Mouse (Mus musculus) E14TG2a.4 (cell line): ENCODE data around the gene Gm20388.

Experiments
- H3K27me3 ChIP-seq: 2 replicates; pipeline ENCODE4 v1.6.1; 2014; ENCODE audit warnings: low read length, control low read depth; ENCODE audit not compliant: insufficient read depth
- H3K36me3 ChIP-seq: 2 replicates; pipeline ENCODE4 v1.6.1; 2014; ENCODE audit warnings: low read length, control low read depth; ENCODE audit not compliant: insufficient read depth
- H3K4me1 ChIP-seq: replicated peaks from 2 replicates; pipeline ENCODE4 v1.6.1; 2014; ENCODE audit warnings: low read depth, low read length, control low read depth
- H3K4me3 ChIP-seq: replicated peaks from 2 replicates; pipeline ENCODE4 v1.5.1; 2014; ENCODE audit warnings: mild to moderate bottlenecking, low read length
- H3K9me3 ChIP-seq: 2 replicates; pipeline ENCODE4 v1.6.1; 2014; ENCODE audit warnings: low read length, control low read depth
- CTCF ChIP-seq: conservative IDR thresholded peaks from 2 replicates; pipeline ENCODE4 v1.5.1; 2014; ENCODE audit warnings: low read length
- NANOG ChIP-seq: IDR thresholded peaks from 2 replicates; pipeline ENCODE4 v1.6.1; 2014; ENCODE audit warnings: borderline replicate concordance, low read length, mixed read lengths
- POU5F1 ChIP-seq: IDR thresholded peaks from 2 replicates; pipeline ENCODE4 v1.6.1; 2014; ENCODE audit warnings: low read length, borderline replicate concordance

Gm20388 gene

DNA sequence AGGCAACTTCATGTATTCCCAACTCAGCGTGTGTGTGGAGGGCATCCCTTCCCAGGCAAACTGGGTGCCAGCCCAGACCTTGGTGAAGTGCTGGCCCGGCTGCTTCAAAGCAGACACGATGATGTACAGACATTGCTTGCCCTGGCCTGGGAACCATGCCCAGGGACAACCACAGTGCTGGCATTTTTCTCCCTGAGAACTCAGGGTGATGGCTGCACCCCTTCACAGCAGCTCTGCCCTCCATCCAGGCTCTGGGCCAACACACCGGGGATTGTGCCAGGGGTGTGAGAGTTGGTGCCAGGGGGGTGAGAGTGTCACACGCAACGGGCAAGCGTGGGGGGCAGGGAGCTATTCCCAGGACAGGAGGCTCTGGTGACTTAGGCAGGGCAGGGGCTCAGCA is 734.0 kb downstream of the Gm20388 start:
- no peak for TF ChIP-seq NANOG
- TF ChIP-seq POU5F1 = no peak
- TF ChIP-seq CTCF = no peak
- Histone ChIP-seq H3K9me3 (no peaks in the 10 kb centered on the region), H3K4me1 (peaks cover 37% of the 10 kb centered on the region), H3K36me3 (no peaks in the 10 kb centered on the region), H3K27me3 (peaks cover 19% of the 10 kb centered on the region), H3K4me3 (no peak overlapping the region)

DNA sequence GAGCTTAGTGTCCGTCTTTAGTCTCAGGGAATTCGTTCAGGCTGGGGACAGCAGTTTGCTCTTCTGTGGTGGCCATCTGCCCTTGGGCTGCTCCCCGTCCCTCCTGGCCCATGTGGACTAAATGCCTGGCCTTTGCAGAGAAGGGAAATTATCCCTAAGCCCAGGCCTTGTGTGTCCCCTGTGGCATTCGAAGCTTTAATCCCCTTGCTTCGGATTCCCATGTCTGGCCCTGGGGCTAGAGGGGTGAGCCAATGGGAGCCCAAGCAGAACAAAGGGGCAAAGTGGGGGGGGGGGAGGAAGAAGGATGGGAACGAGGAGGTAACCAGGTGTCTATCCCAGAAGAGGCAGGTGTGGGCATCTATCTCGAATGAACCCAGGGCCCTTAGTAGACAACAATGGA is 736.9 kb downstream of the Gm20388 start, which contains the start of gene 1190005I06Rik:
Gene 1190005I06Rik, minus strand, starts transcription at position 101 of the 400 bp plus-strand sequence.
- no peak within 1 kb of the TSS for H3K4me3 ChIP-seq
- no peaks in the 10 kb centered on the region for H3K9me3 ChIP-seq
- H3K27me3 ChIP-seq = peaks cover 19% of the 10 kb centered on the region
- TF ChIP-seq CTCF = no peak
- no peak for TF ChIP-seq POU5F1
- no peak for TF ChIP-seq NANOG
- H3K4me1 ChIP-seq = peaks cover 29% of the 10 kb centered on the region
- peaks cover 15% of the 10 kb centered on the region for H3K36me3 ChIP-seq

DNA sequence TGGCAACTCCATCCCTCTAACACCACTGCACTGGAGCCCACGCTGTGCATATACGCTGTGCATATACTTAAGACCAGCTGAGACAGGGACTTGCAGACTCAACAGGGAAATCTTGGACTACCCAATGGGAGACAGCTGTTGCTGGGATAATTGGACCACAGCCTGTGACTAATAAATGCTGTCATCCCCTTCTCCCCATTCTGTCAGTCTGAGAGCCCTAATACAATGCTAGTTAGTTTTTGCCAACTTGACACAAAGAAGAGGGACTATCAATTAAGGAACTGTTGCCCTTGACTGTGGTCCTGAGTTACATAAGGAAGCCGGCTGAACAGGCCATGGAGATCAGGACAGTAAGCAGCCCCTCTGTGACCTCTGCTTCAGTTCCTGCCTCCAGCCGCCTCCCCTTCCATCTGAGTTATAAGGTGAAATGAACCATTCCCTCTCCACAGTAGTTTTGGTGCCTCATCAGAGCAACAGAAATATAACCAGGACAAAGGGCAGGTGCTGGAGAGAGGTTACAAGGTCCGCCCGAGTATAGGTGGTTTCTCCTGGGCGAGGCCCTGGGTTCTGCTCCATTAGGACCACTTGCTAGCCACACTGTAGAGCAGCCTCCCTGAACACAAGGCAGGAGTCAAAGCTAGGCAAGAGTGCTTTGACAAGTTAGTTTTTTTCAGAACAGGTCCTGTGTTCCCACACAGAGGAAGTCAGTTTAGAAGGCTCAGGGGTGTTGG is 745.8 kb downstream of the Gm20388 start:
- H3K4me1 ChIP-seq = peaks cover 95% of the 10 kb centered on the region
- H3K4me3 ChIP-seq = peak overlapping the region; percentile 17; the same call in 1 of the 2 replicates
- no peaks in the 10 kb centered on the region for H3K27me3 ChIP-seq
- no peaks in the 10 kb centered on the region for H3K9me3 ChIP-seq
- H3K36me3 ChIP-seq = peaks cover 90% of the 10 kb centered on the region
- TF ChIP-seq NANOG (no peak), POU5F1 (no peak), CTCF (no peak)

DNA sequence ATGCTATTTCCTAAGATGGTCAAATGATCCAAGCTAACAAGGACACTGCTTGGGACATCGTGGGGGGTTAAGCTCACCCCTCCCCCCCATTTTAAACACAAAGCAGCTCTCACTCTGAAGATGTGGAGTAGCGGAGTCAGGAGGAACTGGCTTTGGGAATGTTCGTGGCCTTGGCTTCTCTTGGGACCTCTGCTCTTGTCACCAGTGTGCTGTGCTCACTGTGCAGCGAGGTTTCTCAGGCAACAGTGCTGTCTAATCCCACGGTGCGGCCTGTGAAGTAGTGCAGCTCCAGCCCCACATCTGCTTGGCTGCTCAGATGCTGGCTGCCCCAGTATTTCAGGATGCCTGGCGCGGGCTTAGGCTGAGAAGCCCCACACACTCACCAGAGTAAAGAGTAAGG is 746.8 kb downstream of the Gm20388 start:
- TF ChIP-seq NANOG (no peak; the same call in 1 of the 2 replicates), CTCF (no peak), POU5F1 (no peak)
- no peaks in the 10 kb centered on the region for H3K9me3 ChIP-seq
- peaks cover 94% of the 10 kb centered on the region for H3K36me3 ChIP-seq
- H3K4me1 ChIP-seq = peaks cover 98% of the 10 kb centered on the region
- H3K4me3 ChIP-seq = peak overlapping the region; percentile 17; the same call in 1 of the 2 replicates
- no peaks in the 10 kb centered on the region for H3K27me3 ChIP-seq

DNA sequence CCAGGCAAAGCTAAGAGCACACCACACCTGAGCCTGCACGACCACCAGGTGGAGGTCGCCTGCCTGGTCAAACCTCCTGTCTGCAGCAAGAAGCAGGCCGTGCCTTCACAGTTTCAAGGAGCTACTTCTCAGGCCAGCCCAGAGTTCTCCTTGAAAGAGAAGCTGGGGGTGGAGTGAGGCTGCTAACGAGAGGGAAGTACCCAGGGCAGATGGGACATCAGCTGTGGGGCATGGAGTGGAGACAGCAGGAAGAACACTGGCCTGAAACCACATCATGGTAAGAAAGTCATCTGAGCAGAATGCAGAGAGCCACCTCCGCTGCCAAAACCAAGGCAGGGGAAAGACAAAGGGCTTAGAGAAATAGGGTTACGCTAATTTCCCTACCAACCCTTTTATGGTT is 753.9 kb downstream of the Gm20388 start:
- no peaks in the 10 kb centered on the region for H3K27me3 ChIP-seq
- TF ChIP-seq POU5F1 (no peak), CTCF (no peak), NANOG (no peak)
- H3K4me3 ChIP-seq = no peak overlapping the region
- peaks cover 80% of the 10 kb centered on the region for H3K4me1 ChIP-seq
- H3K9me3 ChIP-seq = no peaks in the 10 kb centered on the region
- peaks cover 71% of the 10 kb centered on the region for H3K36me3 ChIP-seq

DNA sequence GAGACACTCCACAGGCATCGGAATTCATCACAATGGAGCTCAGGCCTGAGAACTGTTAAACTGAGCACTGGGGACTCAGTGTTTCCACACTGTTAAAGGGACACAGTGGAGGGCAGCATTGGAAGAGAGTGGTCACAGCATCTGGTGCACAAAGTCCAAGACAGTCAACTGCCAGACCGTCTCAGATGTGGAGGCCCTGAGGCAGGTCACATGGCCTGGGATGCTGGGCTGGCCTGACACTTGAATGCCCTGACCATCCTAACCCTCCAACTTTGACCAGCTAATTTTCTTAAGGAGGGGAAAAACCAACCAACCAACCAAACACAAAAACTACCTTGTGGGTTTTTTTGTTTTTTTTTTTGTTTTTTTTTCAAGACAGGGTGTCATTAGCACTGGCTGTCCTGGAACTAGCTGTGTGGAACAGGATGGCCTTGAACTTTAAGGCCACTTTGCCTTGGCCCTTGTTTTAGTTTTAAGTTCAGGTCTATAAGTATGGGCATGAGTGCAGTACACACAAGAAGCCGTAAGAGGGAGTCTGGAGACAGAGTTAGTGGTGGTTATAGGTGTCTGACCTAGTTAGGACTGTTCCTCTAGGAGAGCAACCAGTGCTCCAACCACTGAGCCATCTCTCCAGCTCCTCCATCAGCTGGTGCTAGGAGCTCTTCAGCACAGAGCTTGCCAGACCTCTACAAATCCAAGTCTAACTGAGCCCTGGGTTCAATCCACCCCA is 755.2 kb downstream of the Gm20388 start:
- Histone ChIP-seq H3K4me3 (peak overlapping the region; percentile 100), H3K9me3 (no peaks in the 10 kb centered on the region)

DNA sequence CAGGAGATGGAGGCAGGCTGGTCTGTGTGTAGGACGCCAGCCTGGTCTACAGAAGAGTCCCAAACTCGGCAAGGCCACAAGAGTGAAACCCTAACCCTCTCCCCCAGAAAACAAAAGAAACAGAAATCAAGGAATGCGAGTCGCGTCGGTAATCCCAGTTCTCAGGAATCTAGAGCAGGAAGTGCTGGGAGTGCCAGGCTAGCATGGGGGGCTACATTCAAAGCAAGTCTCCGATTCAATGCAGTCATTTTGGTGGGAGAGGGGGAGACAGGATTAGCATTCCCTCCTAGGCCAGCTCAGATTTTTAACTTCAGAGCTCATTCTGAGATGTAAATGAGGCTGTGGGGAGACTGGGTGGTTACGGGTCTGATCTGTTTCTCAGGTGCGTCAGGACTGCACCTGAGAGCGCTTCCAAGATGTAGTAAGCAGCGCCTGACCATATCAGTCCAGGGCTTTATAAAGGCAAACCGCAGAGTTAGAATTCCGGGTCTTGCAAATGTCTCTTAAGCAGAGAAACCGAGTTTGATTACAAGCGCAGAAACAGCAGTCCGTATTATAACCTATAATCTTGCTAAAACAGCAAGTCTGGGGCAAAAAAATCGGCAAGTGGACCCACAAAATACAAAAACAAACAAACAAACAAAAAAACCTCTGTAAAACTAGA is 756.3 kb downstream of the Gm20388 start:
- Histone ChIP-seq H3K9me3 (no peaks in the 10 kb centered on the region), H3K27me3 (no peaks in the 10 kb centered on the region), H3K36me3 (peaks cover 73% of the 10 kb centered on the region), H3K4me3 (peak overlapping the region; percentile 100), H3K4me1 (peaks cover 79% of the 10 kb centered on the region)
- TF ChIP-seq POU5F1 (no peak), NANOG (no peak), CTCF (no peak)

More for the DNA sequence above, 755.2 kb downstream of the Gm20388 start:
- no peaks in the 10 kb centered on the region for H3K27me3 ChIP-seq
- H3K4me1 ChIP-seq = peaks cover 79% of the 10 kb centered on the region
- peak; percentile 82 for TF ChIP-seq CTCF
- no peak for TF ChIP-seq NANOG
- peaks cover 71% of the 10 kb centered on the region for H3K36me3 ChIP-seq

DNA sequence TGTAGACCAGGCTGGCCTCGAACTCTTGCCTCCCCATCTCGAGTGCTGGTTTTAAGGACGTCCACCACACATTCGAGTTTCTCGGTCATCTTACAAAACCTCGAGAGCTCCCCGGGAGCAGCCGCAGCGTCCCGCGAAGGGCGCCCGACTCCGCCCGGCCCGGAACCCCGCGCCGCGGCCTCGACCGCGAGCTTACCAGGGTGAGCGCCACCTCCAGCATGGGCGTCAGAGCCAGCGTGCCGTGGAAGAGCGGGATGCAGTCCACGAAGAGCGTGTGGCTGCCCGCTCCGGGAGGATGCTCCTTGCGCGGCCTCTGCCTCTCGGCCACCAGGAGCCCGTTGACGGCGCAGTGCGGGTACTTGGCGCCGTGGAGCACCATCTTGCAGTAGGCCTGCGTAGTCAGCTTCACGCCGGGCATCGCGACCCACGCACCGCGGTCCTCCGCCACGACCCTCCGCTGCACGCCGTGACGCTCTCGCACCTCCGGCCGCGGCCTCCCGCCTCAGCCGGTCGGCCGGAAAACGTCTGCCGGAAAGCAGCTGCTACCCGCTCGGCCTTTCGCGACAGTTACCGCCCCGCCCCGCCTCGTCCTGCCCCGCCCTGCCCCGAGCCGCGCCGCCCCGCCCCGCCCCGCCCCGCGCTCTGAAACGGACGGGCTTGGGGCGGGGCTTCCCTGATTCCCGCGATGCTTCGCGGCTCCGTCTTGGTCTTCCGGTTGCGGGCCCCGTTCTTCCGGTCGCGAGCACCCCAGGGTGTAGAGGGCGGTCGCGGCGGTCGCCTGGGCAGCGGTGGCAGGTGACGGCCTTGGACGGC is 757.1 kb downstream of the Gm20388 start, which contains the start of the genes Gm27021 and Cox4i1:
Gene Gm27021, minus strand, starts transcription at position 519 of the 813 bp plus-strand sequence.
Gene Cox4i1, plus strand, starts transcription at position 662 of the 813 bp plus-strand sequence.
- Histone ChIP-seq H3K4me3 (peak within 1 kb of the TSS; percentile 100), H3K36me3 (peaks cover 74% of the 10 kb centered on the region), H3K4me1 (peaks cover 80% of the 10 kb centered on the region), H3K27me3 (no peaks in the 10 kb centered on the region), H3K9me3 (no peaks in the 10 kb centered on the region)
- no peak for TF ChIP-seq NANOG
- TF ChIP-seq CTCF = no peak
- no peak for TF ChIP-seq POU5F1
